Mouse (Mus musculus): ENCODE data around the gene Ang6. TPM values are rescaled to one million over a fixed set of nuclear protein-coding genes. Genes with fewer than 3 reads are reported as not detected.
"Not testable (repeated sequence)": the region's sequence is repeated elsewhere in the genome, so short reads cannot be mapped to it uniquely, and the experiment has no call there.

Ang6 gene
- polyA plus RNA-seq, 1 experiment from 2014 or later: not detected

- not testable (repeated sequence) for H3K4me3 ChIP-seq; H3K27ac ChIP-seq; H3K4me2 ChIP-seq; H3K36me3 ChIP-seq (replicated peaks); H3K4me1 ChIP-seq; ATAC-seq (replicated peaks); H3K9ac ChIP-seq; H3K27me3 ChIP-seq (replicated peaks); H3K9me3 ChIP-seq
- WGBS: 54% methylated on average over 2 of the region's 2 CpGs
Measured at GRCm38 (mm10) chr14:43953382-43953781, 48.7 kb downstream of the Ang6 start.

Other genes starting within 250 kb of the Ang6 start
- gene Gm8180, start 217.5 kb downstream of the Ang6 start, polyA plus RNA-seq (2015; fragmentation: Nextera tagmentation; extraction: Ambion mirVana): not detected in 2 replicates
- not detected in 2 replicates for gene Ear1, start 126.8 kb downstream of the Ang6 start, polyA plus RNA-seq (2015; fragmentation: Nextera tagmentation; extraction: Ambion mirVana)
- gene Ear10, start 78.7 kb downstream of the Ang6 start, polyA plus RNA-seq (2015; fragmentation: Nextera tagmentation; extraction: Ambion mirVana): not detected in 2 replicates
- gene Gm8113, start 76.9 kb downstream of the Ang6 start, polyA plus RNA-seq (2015; fragmentation: Nextera tagmentation; extraction: Ambion mirVana): 4.9 and 5.8 TPM in 2 replicates
- not detected in 2 replicates for gene Ang5, start 45.2 kb downstream of the Ang6 start, polyA plus RNA-seq (2015; fragmentation: Nextera tagmentation; extraction: Ambion mirVana)
- not detected in 2 replicates for gene Ear2, start 100.4 kb upstream of the Ang6 start, polyA plus RNA-seq (2015; fragmentation: Nextera tagmentation; extraction: Ambion mirVana)
- not detected in 2 replicates for gene Gm3327, start 121.6 kb upstream of the Ang6 start, polyA plus RNA-seq (2015; fragmentation: Nextera tagmentation; extraction: Ambion mirVana)
- gene Gm8212, start 195.4 kb upstream of the Ang6 start, polyA plus RNA-seq (2015; fragmentation: Nextera tagmentation; extraction: Ambion mirVana): 0.12 TPM in 1 of 2 replicates, not detected in the other
- gene 4930503E14Rik, start 211.0 kb upstream of the Ang6 start, polyA plus RNA-seq (2015; fragmentation: Nextera tagmentation; extraction: Ambion mirVana): not detected in 2 replicates